In genomic region chr6:136130456-136130855, GRCm38 (mm10) we compare ENCODE assay signal across 9 mouse cellular contexts. TPM values are rescaled to one million over a fixed set of nuclear protein-coding genes. Genes with fewer than 3 reads are reported as not detected.
DNase-seq lines count a peak whose midpoint lies in the region; ATAC-seq lines count a peak whose summit lies in the region.
"Had no signal": no experiment of that assay in that cellular context is flagged by ENCODE, and none has a peak within 500 bp of the region (broad histone marks: within the 10 kb centered on the region; RNA-seq: fewer than 3 reads in every experiment).

No protein-coding gene starts in this region.

- no peaks in the 10 kb centered on the region for H3K9me3 ChIP-seq in hindbrain, embryonic 10.5 days
- no peaks in the 10 kb centered on the region for H3K9me3 ChIP-seq in limb, embryonic 13.5 days
- H3K9me3 ChIP-seq in neural tube, embryonic 14.5 days (ENCODE audit: control insufficient read depth, low read length), result no peaks in the 10 kb centered on the region
- H3K9me3 ChIP-seq: hindbrain, embryonic 15.5 days had no signal

- no peaks in the 10 kb centered on the region for H3K36me3 ChIP-seq in hindbrain, embryonic 10.5 days
- no peaks in the 10 kb centered on the region for H3K36me3 ChIP-seq in limb, embryonic 13.5 days
- no peaks in the 10 kb centered on the region for H3K36me3 ChIP-seq in neural tube, embryonic 14.5 days (ENCODE audit: control insufficient read depth, insufficient read depth, low read length)
- H3K36me3 ChIP-seq: hindbrain, embryonic 15.5 days had no signal

- no peak overlapping the region for H3K9ac ChIP-seq in limb, embryonic 13.5 days
- H3K9ac ChIP-seq in neural tube, embryonic 14.5 days (replicated peaks; ENCODE audit: low read depth, low read length), result no peak overlapping the region
- H3K9ac ChIP-seq: hindbrain, embryonic 15.5 days had no signal

- peak; percentile 89 for ATAC-seq in limb, embryonic 13.5 days (ENCODE audit: low FRiP score, low read depth)
- peak; percentile 61 for ATAC-seq in neural tube, embryonic 14.5 days (ENCODE audit: low read depth)

- H3K4me3 ChIP-seq in hindbrain, embryonic 10.5 days, result no peak overlapping the region
- no peak overlapping the region for H3K4me3 ChIP-seq in limb, embryonic 13.5 days
- no peak overlapping the region for H3K4me3 ChIP-seq in neural tube, embryonic 14.5 days (ENCODE audit: low read depth, low read length)
- H3K4me3 ChIP-seq: hindbrain, embryonic 15.5 days had no signal

- H3K4me1 ChIP-seq in hindbrain, embryonic 10.5 days (replicated peaks), result no peaks in the 10 kb centered on the region
- H3K4me1 ChIP-seq in limb, embryonic 13.5 days, result no peaks in the 10 kb centered on the region
- no peaks in the 10 kb centered on the region for H3K4me1 ChIP-seq in neural tube, embryonic 14.5 days (ENCODE audit: control insufficient read depth, insufficient read depth, low read length)

- intact Hi-C loops in heart, postnatal 36 days (cut with DNase I), result loop anchor here (10.0 kb wide), 1 partner anchor 226 kb away; no protein-coding TSS in a partner anchor

- H3K4me2 ChIP-seq in limb, embryonic 13.5 days (replicated peaks), result no peak overlapping the region
- H3K4me2 ChIP-seq in neural tube, embryonic 14.5 days (ENCODE audit: low read depth, low read length), result no peak overlapping the region
- H3K4me2 ChIP-seq: hindbrain, embryonic 15.5 days had no signal

- H3K27ac ChIP-seq in hindbrain, embryonic 10.5 days, result no peak overlapping the region
- no peak overlapping the region for H3K27ac ChIP-seq in limb, embryonic 13.5 days
- H3K27ac ChIP-seq in neural tube, embryonic 14.5 days (ENCODE audit: low read depth, low read length), result no peak overlapping the region
- H3K27ac ChIP-seq: hindbrain, embryonic 15.5 days had no signal

- H3K27me3 ChIP-seq in hindbrain, embryonic 10.5 days (ENCODE audit: insufficient read depth, poor library complexity, severe bottlenecking), result 0 out of 2 replicates have a peak, but pooled peaks cover 3% of the 10 kb centered on the region
- no peaks in the 10 kb centered on the region for H3K27me3 ChIP-seq in limb, embryonic 13.5 days
- H3K27me3 ChIP-seq in neural tube, embryonic 14.5 days (ENCODE audit: control insufficient read depth, insufficient read depth, low read length), result no peaks in the 10 kb centered on the region
- H3K27me3 ChIP-seq: hindbrain, embryonic 15.5 days had no signal

- 39% methylated on average over 10 of the region's 10 CpGs for WGBS in hindbrain, embryonic 10.5 days
- WGBS in limb, embryonic 13.5 days, result 16% methylated on average over 10 of the region's 10 CpGs
- 43% methylated on average over 10 of the region's 10 CpGs for WGBS in neural tube, embryonic 14.5 days

- DNase-seq in heart, postnatal 4 days, result peak; percentile 36
- DNase-seq in heart, postnatal 36 days, result no peak
- DNase-seq in cerebellum, adult 9-11 months, result peak; percentile 16
- peak; percentile 11 for DNase-seq in hindbrain, embryonic 10.5 days (ENCODE audit: low spot score)
- no peak for DNase-seq in spleen, postnatal 4 days (ENCODE audit: low spot score in 2 of 2)
- no peak for DNase-seq in adipocyte (ENCODE audit: low spot score)

RNA-seq across cellular contexts. Expression of gene Grin2b, which starts 42.9 kb away (rescaled TPM):
- total RNA-seq in heart, postnatal 4 days (2021), result under 1 TPM; 0.05 to 0.17 TPM
- total RNA-seq in heart, postnatal 36 days (2021), result not detected
- 0.47 and 0.70 TPM in 2 replicates for polyA plus RNA-seq in hindbrain, embryonic 10.5 days (2016; fragmentation: Nextera tagmentation; extraction: Ambion mirVana)
- 4.1 and 4.3 TPM in 2 replicates for polyA plus RNA-seq in limb, embryonic 13.5 days (2015; fragmentation: Nextera tagmentation; extraction: Ambion mirVana)
- 58.1 and 87.8 TPM in 2 replicates for polyA plus RNA-seq in neural tube, embryonic 14.5 days (2014; fragmentation: Nextera tagmentation; extraction: Ambion mirVana)

Comparison
In these comparisons a context has a peak if more than half of its experiments do, and no peak if none do; other contexts are left out.
1. DNase-seq: peak in heart, postnatal 4 days (single experiment), cerebellum, adult 9-11 months (single experiment) and hindbrain, embryonic 10.5 days (single experiment); none in heart, postnatal 36 days (0 of 2), spleen, postnatal 4 days (0 of 2) and adipocyte (single experiment).
2. RNA of gene Grin2b, which starts 42.9 kb away (polyA plus RNA-seq): 58.1 to 87.8 TPM in neural tube, embryonic 14.5 days; 4.1 to 4.3 TPM in limb, embryonic 13.5 days and 0.47 to 0.70 TPM in hindbrain, embryonic 10.5 days; every median in the first group is over 10 times any median in the second.